Mouse (Mus musculus) small intestine, adult 10 weeks (tissue): Measurements from ENCODE around the gene D11Wsu47e. TPM values are rescaled to one million over a fixed set of nuclear protein-coding genes. Genes with fewer than 3 reads are reported as not detected.

Experiments used
- polyA plus RNA-seq: library from polyadenylated mRNA; stranded (reverse); fragments of 350-450 nt; fragmentation: Illumina TruSeq; extraction: RNeasy Lipid Tissue Mini Kit (QIAGEN cat#74804); gene quantifications from one replicate; pipeline ENCODE4 v1.2.3, GENCODE M21; 2014; ENCODE audit warnings: low replicate concordance

Gene D11Wsu47e
- 3.6 TPM for polyA plus RNA-seq

DNA sequence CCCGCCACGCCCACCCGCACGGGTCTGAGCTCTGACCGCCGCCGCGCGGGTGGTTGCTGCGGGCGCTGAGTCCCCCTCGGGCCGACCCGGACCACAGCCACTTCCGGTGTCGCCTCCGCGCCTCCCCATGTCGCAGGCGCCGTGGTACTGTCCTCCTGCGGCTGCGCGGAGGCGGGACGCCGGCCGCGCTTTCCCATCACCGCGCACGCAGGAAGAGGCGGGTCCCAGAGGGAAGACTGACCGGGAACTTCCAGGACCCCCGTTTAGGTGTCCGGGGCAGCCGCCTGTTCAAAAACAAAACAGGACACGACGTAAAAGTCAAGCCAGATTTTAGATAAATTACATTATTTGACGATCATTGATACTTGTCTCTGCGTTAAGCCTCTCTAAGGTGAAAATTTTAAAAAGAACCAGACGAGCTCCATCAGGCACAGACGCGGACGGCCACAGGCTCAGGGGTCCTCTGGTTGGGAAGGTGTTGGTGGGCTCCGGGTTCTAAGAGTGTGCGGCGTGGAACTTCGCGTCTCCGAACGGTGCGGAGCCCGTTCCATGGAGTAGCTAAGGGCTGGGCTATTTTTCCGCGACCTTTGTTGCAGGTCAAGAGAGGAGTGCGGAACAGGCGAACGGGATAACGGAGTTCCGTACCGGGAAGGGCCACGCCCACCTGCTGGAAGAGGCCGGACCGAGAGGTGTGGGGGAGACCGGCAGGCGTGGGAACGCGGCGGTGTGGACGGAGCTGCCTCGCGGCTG, at the start of gene D11Wsu47e, which contains the start of gene Fam104a:
Gene D11Wsu47e, plus strand, starts transcription at position 456 of the 750 bp plus-strand sequence.
Gene Fam104a, minus strand, starts transcription at position 199 of the 750 bp plus-strand sequence.

DNA sequence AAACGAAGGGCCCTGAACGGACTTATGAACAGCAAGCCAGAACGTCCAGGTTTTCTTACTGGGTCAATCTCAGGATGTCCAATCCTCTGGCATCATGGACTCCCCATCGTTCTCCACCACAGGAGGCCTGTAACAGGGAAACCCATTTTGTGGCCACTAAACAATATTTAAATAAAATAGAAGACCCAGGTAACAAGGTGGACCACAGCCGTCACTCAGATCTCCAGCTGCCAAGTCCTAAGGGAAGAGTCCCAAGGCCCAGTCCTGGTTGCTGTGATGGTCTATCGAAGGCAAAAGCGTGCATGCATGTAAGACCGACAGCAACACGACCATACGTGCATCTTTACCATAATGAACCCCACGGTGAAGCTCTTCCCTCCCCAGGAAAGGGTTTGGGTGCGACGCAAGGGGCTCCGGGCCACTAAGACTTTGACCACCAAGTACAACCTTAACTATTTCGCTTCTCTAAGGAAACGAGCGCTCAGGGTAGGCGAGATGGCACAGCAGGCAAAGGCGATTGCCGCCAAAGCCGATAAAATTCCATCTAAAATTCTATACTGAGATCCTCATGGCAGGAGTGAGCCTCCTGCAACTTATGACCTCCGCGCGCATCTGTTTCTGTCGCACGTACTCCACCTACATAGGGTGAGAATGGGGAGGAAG, 35.4 kb upstream of the D11Wsu47e start, which contains the start of gene Cog1:
Gene Cog1, plus strand, starts transcription at position 480 of the 663 bp plus-strand sequence.

DNA sequence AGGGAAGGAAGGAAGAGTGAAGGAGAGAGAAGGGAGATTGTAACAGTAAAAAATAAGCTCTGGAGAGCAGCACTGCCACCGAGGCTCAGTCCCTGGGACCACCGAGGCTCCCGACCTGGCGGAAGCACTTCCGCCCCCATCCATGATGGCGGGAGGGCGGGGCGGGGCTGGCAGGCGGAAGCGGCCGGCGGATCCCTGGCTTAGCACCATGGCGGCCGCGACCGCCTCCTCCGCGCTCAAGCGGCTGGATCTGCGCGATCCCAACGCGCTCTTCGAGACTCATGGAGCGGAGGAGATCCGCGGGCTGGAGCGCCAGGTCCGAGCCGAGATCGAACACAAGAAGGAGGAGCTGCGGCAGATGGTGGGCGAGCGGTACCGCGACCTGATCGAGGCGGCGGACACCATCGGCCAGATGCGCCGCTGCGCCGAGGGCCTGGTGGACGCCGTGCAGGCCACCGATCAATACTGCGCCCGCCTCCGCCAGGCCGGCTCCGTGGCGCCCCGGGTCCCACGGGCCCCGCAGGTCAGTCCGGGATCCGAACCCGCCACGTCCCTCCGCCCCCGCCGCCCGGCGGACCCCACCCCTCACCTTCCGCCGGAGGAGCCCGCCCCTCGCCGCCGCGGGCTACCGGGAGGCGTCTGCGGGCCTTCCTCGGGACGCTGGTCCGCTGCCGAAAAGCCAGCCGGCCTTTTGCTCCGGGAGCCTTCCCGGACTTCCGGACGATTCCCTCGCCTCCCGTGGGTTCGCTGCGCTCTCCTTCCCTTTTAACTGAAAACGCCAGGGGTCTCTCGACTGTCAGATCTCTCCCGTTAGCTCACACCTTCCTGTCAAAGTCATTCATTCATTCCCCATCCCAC, 34.6 kb upstream of the D11Wsu47e start, which contains the start of gene Slc39a11:
Gene Slc39a11, minus strand, starts transcription at position 727 of the 858 bp plus-strand sequence.

DNA sequence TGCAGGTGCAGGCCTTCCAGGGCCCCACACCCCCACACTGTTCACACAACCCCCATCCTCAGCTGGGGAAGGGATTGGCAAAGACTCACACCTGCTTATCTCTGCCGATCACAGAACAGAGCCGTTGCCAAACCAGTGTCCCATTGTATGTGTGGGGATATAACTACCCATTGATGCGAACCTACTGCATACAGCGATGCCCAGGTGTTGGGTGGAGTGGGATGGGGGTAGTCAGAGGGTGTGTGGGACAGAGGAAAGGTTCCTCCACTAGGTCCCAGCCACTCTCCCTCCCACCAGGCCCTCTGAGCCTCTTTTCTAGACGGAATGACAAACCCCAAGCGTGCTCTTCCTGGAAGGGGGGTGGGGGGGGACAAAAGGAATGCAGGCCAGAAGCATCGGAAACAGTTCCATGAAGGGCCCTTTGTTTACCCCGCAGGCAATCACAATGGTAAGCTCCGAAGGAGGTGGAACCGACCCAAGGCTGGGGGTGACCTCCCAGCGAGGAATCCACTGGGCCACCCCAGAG, 25.6 kb downstream of the D11Wsu47e start, which contains the start of gene Cpsf4l:
Gene Cpsf4l, minus strand, starts transcription at position 287 of the 526 bp plus-strand sequence.

Other genes starting within 250 kb of the D11Wsu47e start
- gene Sstr2, start 65.1 kb upstream of the D11Wsu47e start, polyA plus RNA-seq = not detected
- gene Cog1, start 35.2 kb upstream of the D11Wsu47e start, polyA plus RNA-seq = 3.1 TPM
- gene Slc39a11, start 34.3 kb upstream of the D11Wsu47e start, polyA plus RNA-seq = 9.5 TPM
- 7.8 TPM for gene Fam104a, start 257 bp upstream of the D11Wsu47e start, polyA plus RNA-seq
- gene Cpsf4l, start 25.6 kb downstream of the D11Wsu47e start, polyA plus RNA-seq = not detected
- 1.0 TPM for gene Cdc42ep4, start 67.5 kb downstream of the D11Wsu47e start, polyA plus RNA-seq